Mouse (Mus musculus) lung, postnatal 0 days (tissue): Measurements from ENCODE around the gene Fryl. TPM values are rescaled to one million over a fixed set of nuclear protein-coding genes. Genes with fewer than 3 reads are reported as not detected.

Experiments used
- ATAC-seq: fragments of 200-750 bp; cut with Nextera tagmentation; 2 replicates; pipeline ENCODE4 v1.8.0; 2017; ENCODE audit warnings: moderate library complexity
- DNase-seq: peaks from one replicate; pipeline ENCODE4 v3.0.0-alpha.2; 2016; ENCODE audit warnings: low spot score
- H3K27ac ChIP-seq: fragments of 300-500 bp; sonication (generic); 2 replicates; pipeline ENCODE4 v1.5.1; 2014; ENCODE audit warnings: antibody characterized with exemption, mild to moderate bottlenecking, low read length, mixed read lengths
- H3K27me3 ChIP-seq: fragments of 300-500 bp; sonication (generic); replicated peaks from 2 replicates; pipeline ENCODE4 v1.6.1; 2014; ENCODE audit warnings: low read length, mixed read lengths; ENCODE audit not compliant: insufficient read depth
- H3K36me3 ChIP-seq: fragments of 300-500 bp; sonication (generic); 2 replicates; pipeline ENCODE4 v1.6.1; 2014; ENCODE audit warnings: low read length, mixed read lengths; ENCODE audit not compliant: insufficient read depth
- H3K4me1 ChIP-seq: fragments of 300-500 bp; sonication (generic); 2 replicates; pipeline ENCODE4 v1.6.1; 2014; ENCODE audit warnings: antibody characterized with exemption, low read depth, low read length, mixed read lengths; ENCODE audit not compliant: insufficient read depth
- H3K4me2 ChIP-seq: fragments of 300-500 bp; sonication (generic); replicated peaks from 2 replicates; pipeline ENCODE4 v1.6.1; 2014; ENCODE audit warnings: low read depth, mild to moderate bottlenecking, low read length, moderate library complexity, mixed read lengths
- H3K4me3 ChIP-seq: fragments of 300-500 bp; sonication (generic); 2 replicates; pipeline ENCODE4 v1.5.1; 2014; ENCODE audit warnings: low read depth, low read length
- H3K9ac ChIP-seq: fragments of 300-500 bp; sonication (generic); replicated peaks from 2 replicates; pipeline ENCODE4 v1.6.1; 2014; ENCODE audit warnings: low read depth, mild to moderate bottlenecking
- H3K9me3 ChIP-seq: fragments of 300-500 bp; sonication (generic); 2 replicates; pipeline ENCODE4 v1.6.1; 2016; ENCODE audit warnings: low read length, mixed read lengths
- CTCF ChIP-seq: IDR thresholded peaks from 2 replicates; pipeline ENCODE4 v1.5.1; 2016; ENCODE audit warnings: antibody characterized with exemption, mild to moderate bottlenecking
- EP300 ChIP-seq: IDR thresholded peaks from 2 replicates; pipeline ENCODE4 v1.6.1; 2016; ENCODE audit warnings: antibody characterized with exemption, mild to moderate bottlenecking, control low read depth
- WGBS: fragments of 180-500 bp; shearing (Covaris S2); extraction: QIAGEN DNeasy Blood & Tissue Kit; methylation state at CpG from one replicate; pipeline ENCODE4 v1.1.7; 2014; 5-methylcytosine and 5-hydroxymethylcytosine counted together
- polyA plus RNA-seq: library from polyadenylated mRNA; unstranded; fragments of >200 nt; fragmentation: Nextera tagmentation; extraction: Ambion mirVana; gene quantifications from 2 replicates; pipeline ENCODE4 v1.2.1, GENCODE M21; 2015

Fryl gene
- polyA plus RNA-seq, 1 experiment from 2014 or later: 20.9 TPM

DNA sequence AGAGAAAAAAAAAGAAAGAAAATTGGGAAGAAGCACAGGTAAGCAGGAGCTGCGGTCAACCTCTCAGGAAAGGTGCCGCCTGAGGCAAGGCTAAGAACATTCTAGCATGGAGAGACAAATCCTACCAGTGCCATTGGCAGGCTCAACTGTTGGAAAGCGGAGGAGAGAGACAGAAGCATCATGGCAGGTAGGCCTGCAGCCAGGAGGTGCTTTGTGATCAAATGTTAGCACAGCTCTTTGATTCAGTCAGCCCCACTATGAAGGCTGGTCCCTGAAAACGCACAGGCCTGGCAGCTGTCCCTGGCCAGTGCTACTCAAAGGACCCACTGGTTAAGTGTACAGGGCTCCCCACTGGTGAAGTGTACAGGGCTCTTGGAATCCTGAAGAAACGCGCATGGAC lies 16.0 kb downstream of the Fryl start:
- Histone ChIP-seq H3K4me2 (no peak overlapping the region), H3K9ac (no peak overlapping the region), H3K4me3 (no peak overlapping the region), H3K36me3 (no peaks in the 10 kb centered on the region), H3K4me1 (no peaks in the 10 kb centered on the region), H3K27me3 (no peaks in the 10 kb centered on the region), H3K9me3 (no peaks in the 10 kb centered on the region), H3K27ac (no peak overlapping the region)
- DNase-seq: no peak
- ATAC-seq: no peak
- TF ChIP-seq EP300: no peak
- no peak for TF ChIP-seq CTCF
- WGBS: 88% methylated on average over 6 of the region's 6 CpGs

DNA sequence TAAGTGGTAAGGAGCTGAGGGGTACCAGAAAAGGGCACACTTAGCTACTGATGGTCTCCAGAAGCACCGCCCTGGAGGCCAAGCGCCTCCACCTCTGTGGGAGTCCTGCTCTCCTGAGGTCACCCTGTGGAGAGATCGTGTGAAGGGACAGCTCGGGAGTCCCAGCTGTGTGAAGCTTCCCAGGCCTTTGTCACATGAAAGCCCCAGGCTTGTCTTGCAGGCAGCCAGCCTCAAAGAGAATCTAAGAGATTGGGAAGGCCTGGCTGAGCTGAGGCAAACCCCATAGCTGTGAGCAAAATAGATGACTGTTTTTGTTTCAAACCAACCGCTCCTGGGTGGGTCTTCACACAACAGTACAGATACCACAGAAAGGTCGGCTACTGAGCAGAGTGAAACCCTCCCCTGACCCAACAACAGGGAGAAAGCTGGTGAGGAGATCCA lies 19.5 kb downstream of the Fryl start:
- Histone ChIP-seq H3K4me3 (no peak overlapping the region), H3K4me2 (no peak overlapping the region), H3K4me1 (peaks cover 6% of the 10 kb centered on the region; the same call in 1 of the 2 replicates), H3K9ac (no peak overlapping the region), H3K9me3 (no peaks in the 10 kb centered on the region), H3K36me3 (no peaks in the 10 kb centered on the region), H3K27me3 (no peaks in the 10 kb centered on the region), H3K27ac (no peak overlapping the region)
- ATAC-seq (no peak), DNase-seq (no peak)
- no peak for TF ChIP-seq EP300
- TF ChIP-seq CTCF: no peak
- WGBS: 48% methylated on average over 6 of the region's 6 CpGs

DNA sequence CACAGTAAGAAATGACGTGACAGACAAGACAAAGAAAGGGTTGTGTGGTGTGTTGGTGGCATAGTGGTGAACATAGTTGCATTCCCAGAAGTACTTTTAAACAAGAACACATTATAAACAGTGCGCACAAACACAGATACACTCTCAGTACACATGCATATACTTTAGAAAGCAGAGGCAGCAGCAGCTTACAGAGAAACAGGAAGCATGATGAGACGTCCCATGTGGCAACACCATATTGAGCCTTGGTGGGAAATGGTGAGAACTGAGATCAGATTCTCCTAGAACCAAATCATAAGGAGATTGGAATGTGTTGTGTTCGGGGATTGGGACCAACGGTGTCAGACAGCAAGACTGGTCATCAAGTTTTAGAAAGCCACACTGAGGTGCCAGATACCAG lies 21.2 kb downstream of the Fryl start:
- H3K36me3 ChIP-seq: no peaks in the 10 kb centered on the region
- no peak overlapping the region for H3K9ac ChIP-seq
- H3K27ac ChIP-seq: no peak overlapping the region
- H3K27me3 ChIP-seq: no peaks in the 10 kb centered on the region
- ATAC-seq (no peak), DNase-seq (no peak)
- WGBS: 83% methylated on average over 5 of the region's 5 CpGs
- TF ChIP-seq CTCF (no peak), EP300 (no peak)
- no peak overlapping the region for H3K4me3 ChIP-seq
- no peak overlapping the region for H3K4me2 ChIP-seq
- peaks cover 9% of the 10 kb centered on the region; the same call in 1 of the 2 replicates for H3K4me1 ChIP-seq
- H3K9me3 ChIP-seq: no peaks in the 10 kb centered on the region

DNA sequence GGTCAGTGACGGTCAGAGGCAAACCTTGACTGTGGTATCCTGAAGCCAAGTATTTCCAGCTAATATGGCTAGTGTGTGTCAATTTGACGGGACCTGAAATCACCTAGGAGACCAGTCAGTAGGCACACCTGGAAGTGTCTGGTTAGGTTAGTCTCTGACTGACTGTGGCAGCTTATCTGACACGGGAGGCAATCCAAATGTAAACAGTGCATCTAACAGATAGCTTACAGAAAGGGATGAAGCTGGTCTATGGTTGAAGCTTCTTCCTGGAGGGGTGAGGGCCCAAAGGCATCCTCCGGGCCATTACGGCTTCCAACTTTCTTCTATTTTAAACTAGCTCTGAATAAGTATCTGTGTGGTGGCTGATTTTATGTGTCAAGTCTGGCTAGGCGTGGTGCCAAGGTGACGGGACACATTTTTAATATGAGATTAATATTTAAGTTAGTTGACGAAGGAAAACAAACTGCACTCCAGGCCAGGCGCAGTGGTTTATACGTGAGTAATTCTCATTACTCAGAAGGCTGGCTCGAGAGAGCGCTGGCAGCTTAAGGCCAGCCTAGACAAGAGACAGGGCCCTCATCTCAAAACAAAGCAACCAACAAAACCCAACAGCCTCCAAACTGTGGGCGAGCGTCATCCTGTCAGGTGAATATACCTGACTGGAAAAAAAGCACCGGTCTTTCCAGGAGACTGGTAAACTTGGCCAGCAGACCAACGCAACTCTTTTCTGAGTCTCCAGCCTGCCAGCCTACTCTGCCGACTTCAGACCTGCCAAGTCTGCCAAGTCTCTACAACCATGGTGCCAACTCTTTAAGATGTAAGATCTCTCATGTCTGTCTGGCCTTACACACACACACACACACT lies 23.2 kb downstream of the Fryl start:
- no peak for ATAC-seq
- no peak for DNase-seq
- Histone ChIP-seq H3K27me3 (no peaks in the 10 kb centered on the region), H3K36me3 (no peaks in the 10 kb centered on the region), H3K4me3 (no peak overlapping the region), H3K9me3 (no peaks in the 10 kb centered on the region), H3K4me2 (no peak overlapping the region), H3K27ac (no peak overlapping the region), H3K9ac (no peak overlapping the region), H3K4me1 (peaks cover 17% of the 10 kb centered on the region; the same call in 1 of the 2 replicates)
- 52% methylated on average over 17 of the region's 17 CpGs for WGBS
- TF ChIP-seq EP300 (no peak), CTCF (no peak)

DNA sequence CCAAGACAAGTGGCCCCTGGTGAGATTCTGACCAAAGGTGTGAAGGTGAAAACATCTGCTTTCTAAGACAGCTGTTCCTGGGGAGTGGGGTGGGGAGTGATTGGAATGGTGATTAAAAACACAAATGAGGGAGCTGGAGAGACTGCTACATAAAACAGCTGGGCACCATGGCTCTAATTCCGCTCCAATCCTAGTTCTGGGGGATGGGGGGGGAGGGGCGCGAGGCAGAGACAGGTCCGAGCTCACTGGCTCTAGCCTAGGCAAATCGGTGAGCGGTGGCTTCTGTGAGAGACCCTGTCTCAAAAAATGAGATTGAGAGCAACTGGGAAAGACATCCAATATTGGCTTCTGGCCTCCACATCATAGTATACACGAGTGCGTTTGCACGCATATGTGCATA lies 24.2 kb downstream of the Fryl start:
- Histone ChIP-seq H3K4me1 (peaks cover 21% of the 10 kb centered on the region; the same call in 1 of the 2 replicates), H3K4me2 (no peak overlapping the region), H3K27ac (no peak overlapping the region), H3K36me3 (no peaks in the 10 kb centered on the region), H3K4me3 (no peak overlapping the region), H3K27me3 (no peaks in the 10 kb centered on the region), H3K9me3 (no peaks in the 10 kb centered on the region), H3K9ac (no peak overlapping the region)
- WGBS: 43% methylated on average over 9 of the region's 9 CpGs
- DNase-seq (no peak), ATAC-seq (no peak)
- TF ChIP-seq EP300 (no peak), CTCF (no peak)

DNA sequence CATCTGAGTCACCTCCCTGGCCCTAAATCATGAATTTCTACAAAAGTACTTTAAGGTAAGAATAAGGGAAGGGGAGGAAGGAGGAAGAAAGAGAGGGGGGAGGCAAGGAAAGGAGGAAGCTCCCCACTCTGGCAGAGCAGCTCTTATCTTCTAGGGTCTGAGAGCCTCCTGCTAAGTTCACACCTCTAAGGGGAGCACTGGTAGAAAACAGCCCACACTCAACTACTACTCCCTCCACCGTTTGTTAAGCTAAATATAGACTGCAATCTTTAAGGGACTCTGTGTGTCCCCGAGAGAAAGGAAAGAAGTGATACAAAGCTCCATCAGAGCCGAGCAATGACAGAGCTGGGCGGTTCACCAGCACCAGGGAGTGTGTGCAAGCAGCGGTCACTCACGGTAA lies 24.6 kb downstream of the Fryl start:
- ATAC-seq (no peak), DNase-seq (no peak)
- no peak for TF ChIP-seq CTCF
- no peak for TF ChIP-seq EP300
- Histone ChIP-seq H3K36me3 (no peaks in the 10 kb centered on the region), H3K27me3 (no peaks in the 10 kb centered on the region), H3K4me1 (peaks cover 22% of the 10 kb centered on the region; the same call in 1 of the 2 replicates), H3K9me3 (no peaks in the 10 kb centered on the region), H3K9ac (no peak overlapping the region), H3K4me3 (no peak overlapping the region), H3K4me2 (no peak overlapping the region), H3K27ac (no peak overlapping the region)
- WGBS: 27% methylated on average over 6 of the region's 6 CpGs
